ENCODE assay signal across 34 mouse cellular contexts in genomic region chr12:109108911-109109310, GRCm38 (mm10).
"Had no signal": no experiment of that assay in that cellular context is flagged by ENCODE, and none has a peak within 500 bp of the region (broad histone marks: within the 10 kb centered on the region; RNA-seq: fewer than 3 reads in every experiment).

No protein-coding gene starts in this region.

- H3K9ac ChIP-seq: heart, embryonic 12.5 days; heart, embryonic 13.5 days; heart, embryonic 15.5 days; hindbrain, embryonic 12.5 days; hindbrain, embryonic 13.5 days; hindbrain, embryonic 14.5 days; hindbrain, embryonic 15.5 days; intestine, embryonic 15.5 days; kidney, embryonic 15.5 days had no signal

- H3K36me3 ChIP-seq: heart, embryonic 10.5 days; heart, embryonic 12.5 days; heart, embryonic 13.5 days; heart, embryonic 15.5 days; hindbrain, embryonic 10.5 days; hindbrain, embryonic 12.5 days; hindbrain, embryonic 13.5 days; hindbrain, embryonic 15.5 days; intestine, embryonic 15.5 days; kidney, embryonic 15.5 days had no signal

- H3K27me3 ChIP-seq: heart, embryonic 12.5 days; heart, embryonic 15.5 days; hindbrain, embryonic 12.5 days; hindbrain, embryonic 15.5 days; intestine, embryonic 15.5 days; kidney, embryonic 15.5 days had no signal

- H3K27ac ChIP-seq: heart, embryonic 10.5 days; heart, embryonic 13.5 days; heart, embryonic 15.5 days; hindbrain, embryonic 10.5 days; hindbrain, embryonic 12.5 days; hindbrain, embryonic 13.5 days; hindbrain, embryonic 14.5 days; hindbrain, embryonic 15.5 days; hindbrain, postnatal 0 days; intestine, embryonic 15.5 days; kidney, embryonic 15.5 days; kidney, postnatal 0 days; layer of hippocampus, adult 2 months; left cerebral cortex, adult 2 months had no signal

- ATAC-seq: hindbrain, embryonic 16.5 days; hindbrain, postnatal 0 days; inflammation-experienced regulatory T-cells, adult 6 months; intestine, embryonic 15.5 days; intestine, embryonic 16.5 days had no signal

- DNase-seq: heart, postnatal 10 days; heart, postnatal 14 days; heart, postnatal 4 days; kidney, adult 11 months; kidney, adult 18-20 months; kidney, adult 2 months; kidney, adult 8-10 months; kidney, adult 9 months; kidney, postnatal 10 days; kidney, postnatal 14 days; kidney, postnatal 25 days; kidney, postnatal 36 days; kidney, postnatal 4 days; layer of hippocampus, adult 9-11 months; layer of hippocampus, postnatal 36 days had no signal

- H3K4me2 ChIP-seq: heart, embryonic 11.5 days; heart, embryonic 12.5 days; heart, embryonic 13.5 days; heart, embryonic 15.5 days; hindbrain, embryonic 12.5 days; hindbrain, embryonic 13.5 days; hindbrain, embryonic 14.5 days; hindbrain, embryonic 15.5 days; intestine, embryonic 15.5 days; kidney, embryonic 15.5 days had no signal

- H3K9me3 ChIP-seq: heart, embryonic 10.5 days; heart, embryonic 15.5 days; hindbrain, embryonic 10.5 days; hindbrain, embryonic 12.5 days; hindbrain, embryonic 15.5 days; intestine, embryonic 15.5 days; kidney, embryonic 15.5 days had no signal

- H3K4me1 ChIP-seq: heart, embryonic 10.5 days; heart, embryonic 12.5 days; heart, embryonic 13.5 days; heart, embryonic 15.5 days; intestine, embryonic 15.5 days had no signal

- H3K4me3 ChIP-seq: heart, embryonic 10.5 days; heart, embryonic 12.5 days; heart, embryonic 13.5 days; heart, embryonic 15.5 days; hindbrain, embryonic 10.5 days; hindbrain, embryonic 12.5 days; hindbrain, embryonic 13.5 days; hindbrain, embryonic 15.5 days; intestine, embryonic 15.5 days; kidney, embryonic 15.5 days; layer of hippocampus, adult 2 months; left cerebral cortex, adult 2 months had no signal
